Mouse (Mus musculus) neutrophil, adult 5-6 weeks (primary cell): ENCODE results near the gene Nemp1. TPM values are rescaled to one million over a fixed set of nuclear protein-coding genes. Genes with fewer than 3 reads are reported as not detected.

Experiments used
- ATAC-seq: fragments of 151-379, 151-347 bp; 2 replicates; pipeline ENCODE4 v1.8.0; 2017; ENCODE audit warnings: mild to moderate bottlenecking, moderate TSS enrichment; ENCODE audit not compliant: insufficient number of reproducible peaks, poor library complexity, low FRiP score, severe bottlenecking; ENCODE audit errors: extremely low read depth
- total RNA-seq: library from RNA; stranded (forward); fragments of 200-1000 nt; gene quantifications from 2 replicates; pipeline ENCODE4 v1.2.3, GENCODE M21; 2017

Nemp1 gene
- total RNA-seq, 1 experiment from 2014 or later = 42.6 TPM

DNA sequence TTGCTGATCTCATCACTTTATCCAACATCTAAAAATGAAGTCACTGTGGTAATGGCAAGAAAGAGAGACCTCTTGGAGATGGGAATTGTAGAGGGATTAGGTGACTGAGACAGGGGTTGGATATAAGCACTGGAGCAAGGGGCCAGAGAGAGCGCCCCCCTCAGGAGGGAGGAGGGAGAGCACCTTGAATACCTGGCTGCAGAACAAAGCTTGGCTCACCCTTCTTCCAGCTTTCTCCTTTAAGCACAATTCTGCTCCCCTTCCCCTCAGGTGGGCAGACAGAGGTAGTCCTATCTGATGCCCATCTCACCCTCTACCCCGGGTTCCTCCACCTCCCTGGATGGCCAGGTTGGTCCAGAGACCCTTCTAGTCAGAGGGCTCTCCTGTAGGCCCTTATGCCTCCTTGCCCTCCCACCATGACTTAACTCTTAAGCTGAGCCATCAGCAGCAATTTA is 38.1 kb downstream of the Nemp1 start, which contains the start of gene Myo1a:
Myo1a (plus strand) TSS at position 405 of the 455 bp plus-strand sequence.
- no peak for ATAC-seq

DNA sequence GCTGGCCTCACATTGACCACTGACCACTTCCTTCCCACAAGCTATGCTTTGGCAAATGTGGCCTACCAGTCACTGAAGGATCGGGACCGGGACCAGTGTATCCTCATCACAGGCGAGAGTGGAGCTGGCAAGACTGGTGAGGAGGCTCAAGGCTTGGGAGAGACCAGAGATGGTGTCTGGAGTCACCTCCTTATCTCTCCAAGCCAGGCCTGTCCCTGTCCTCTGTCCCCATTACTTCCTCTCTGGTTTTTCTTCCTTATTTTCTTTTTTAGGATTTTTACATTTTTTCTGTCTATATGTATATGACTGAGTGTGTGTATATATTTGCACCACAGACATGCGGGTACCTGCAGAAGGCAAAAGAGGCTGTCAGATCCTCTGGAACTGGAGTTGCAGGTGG is 39.1 kb downstream of the Nemp1 start:
- ATAC-seq = no peak

DNA sequence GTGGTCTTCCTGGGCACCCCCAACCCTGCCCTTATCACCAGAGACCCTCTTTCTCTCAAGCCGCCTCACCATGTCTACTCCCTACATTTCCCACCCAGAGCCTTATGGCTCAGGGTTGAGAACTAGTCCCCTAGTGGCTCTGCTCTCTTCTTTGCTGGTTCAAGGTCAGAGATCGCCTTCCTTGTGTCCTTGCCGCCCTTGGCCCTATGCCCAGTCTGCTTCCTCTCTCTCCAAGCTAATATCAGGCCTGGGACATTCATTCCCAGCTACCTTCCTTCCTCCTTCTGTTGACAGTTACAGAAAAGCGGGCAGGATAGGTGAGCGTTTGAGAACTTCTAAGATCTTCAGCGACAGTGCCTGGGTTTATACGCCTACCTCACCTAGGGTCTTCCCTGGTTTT is 41.0 kb downstream of the Nemp1 start:
- no peak for ATAC-seq

DNA sequence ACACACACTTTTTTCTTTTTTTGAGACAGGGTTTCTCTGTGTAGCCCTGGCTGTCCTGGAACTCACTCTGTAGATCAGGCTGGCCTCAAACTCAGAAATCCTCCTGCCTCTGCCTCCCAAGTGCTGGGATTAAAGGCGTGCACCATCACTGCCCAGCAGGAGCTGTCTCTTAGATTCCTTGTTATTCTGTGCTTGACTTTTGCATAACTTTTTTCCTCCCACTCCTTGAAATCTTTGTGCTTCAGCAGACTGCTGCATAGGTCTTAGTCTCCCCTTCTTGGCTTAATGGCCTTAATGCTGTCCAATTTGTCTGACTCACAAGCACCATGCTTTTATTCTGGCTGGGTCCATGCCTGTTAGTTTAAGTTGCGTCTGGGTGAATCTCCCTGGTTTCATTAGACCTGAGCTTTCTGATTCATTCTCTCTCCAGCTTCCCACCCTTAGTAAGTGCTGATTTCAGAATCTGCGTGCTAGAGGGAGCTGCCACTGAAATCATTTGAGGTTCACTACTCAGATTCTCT is 42.2 kb downstream of the Nemp1 start:
- ATAC-seq = no peak

DNA sequence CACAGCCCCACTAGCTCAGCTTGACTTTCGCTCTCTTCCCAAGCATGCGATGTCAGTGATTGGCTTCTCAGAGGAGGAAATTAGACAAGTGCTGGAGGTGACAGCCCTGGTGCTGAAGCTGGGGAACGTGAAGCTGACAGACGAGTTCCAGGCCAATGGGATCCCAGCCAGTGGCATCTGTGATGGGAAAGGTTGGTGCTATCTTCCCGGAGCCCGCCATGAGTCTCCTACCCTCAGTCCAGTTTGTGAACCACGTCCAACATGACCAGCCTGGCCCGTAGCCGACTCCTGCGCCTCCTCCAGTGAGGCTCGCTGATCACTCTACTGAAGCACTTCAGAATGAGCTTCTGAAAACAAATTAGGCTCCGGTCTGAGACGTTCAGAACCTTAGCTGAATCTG is 43.6 kb downstream of the Nemp1 start:
- no peak for ATAC-seq

DNA sequence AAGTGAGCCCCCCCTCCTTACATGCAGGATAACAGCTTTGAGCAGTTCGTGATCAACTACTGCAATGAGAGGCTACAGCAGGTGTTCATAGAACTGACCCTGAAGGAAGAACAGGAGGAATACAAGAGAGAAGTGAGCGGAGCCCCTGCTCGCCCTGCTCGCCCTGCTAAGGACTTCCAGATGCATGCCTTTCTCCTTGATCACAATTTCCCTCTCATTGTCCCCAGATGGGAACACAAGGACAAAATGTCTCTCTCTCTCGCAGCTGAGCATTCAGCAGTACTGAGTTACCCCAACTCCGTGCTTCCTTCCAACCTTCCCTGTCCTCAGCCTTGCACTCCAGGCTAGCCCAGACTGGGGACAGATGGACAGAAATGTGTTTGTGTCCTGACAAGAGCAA is 46.0 kb downstream of the Nemp1 start:
- ATAC-seq = no peak

DNA sequence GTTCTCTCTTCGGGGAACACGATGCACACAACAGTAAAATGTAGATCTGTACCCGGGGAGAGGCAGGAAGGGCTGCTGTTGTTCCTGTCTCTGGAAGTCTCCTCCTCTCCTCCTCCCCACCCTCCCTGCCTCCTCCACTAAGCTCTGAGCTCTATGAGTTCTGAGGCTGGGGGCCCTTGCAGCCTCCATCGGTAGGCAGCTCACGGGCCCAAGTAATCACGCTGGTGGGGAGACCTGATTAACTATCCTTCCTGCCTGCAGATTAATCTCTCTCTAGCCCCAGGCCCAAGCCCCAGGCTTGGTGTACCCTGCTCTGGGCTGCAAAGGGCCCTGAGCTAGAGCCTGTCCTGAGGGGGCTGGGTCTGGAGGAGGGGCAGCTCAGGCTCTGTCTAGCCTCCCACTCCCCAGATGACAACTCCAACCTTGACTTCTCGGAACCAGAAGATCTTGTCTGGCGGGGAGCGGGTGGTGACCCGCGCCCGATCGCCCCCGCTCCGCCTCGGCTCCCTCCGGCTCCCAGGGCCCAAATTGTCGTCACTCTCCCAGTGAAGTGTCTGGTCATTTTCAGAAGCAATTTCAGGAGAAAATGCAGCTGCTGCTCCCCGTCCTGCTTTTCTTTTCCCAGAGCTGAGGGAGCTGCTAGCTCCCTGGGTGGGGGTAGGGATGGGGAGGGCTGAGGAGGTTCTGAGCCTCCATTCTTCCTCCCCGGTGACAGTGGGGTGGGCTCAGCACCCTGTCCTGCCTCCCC is 55.1 kb downstream of the Nemp1 start:
- no peak for ATAC-seq

DNA sequence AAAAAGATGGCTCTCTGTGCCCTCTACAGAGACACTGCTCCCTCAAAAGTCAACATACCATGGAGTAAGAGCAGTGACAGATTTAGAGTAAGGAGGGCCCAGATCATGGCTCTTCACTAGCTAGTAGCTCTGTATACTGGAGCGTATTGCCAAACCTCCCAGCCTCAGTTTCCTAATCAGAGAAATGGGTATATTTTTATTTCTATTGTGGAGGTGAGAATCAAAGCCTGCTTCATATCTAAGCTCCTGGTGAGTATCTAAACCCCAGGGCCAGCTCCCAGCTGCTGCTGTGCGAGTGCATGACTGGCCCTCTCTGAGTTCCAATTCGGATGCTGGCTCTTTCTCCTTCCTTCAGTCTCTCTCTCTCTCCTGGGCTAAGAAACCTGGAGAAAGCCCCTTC is 57.5 kb downstream of the Nemp1 start, which contains the start of gene Tac2:
Tac2 (plus strand) TSS at position 301 of the 400 bp plus-strand sequence.
- no peak for ATAC-seq

DNA sequence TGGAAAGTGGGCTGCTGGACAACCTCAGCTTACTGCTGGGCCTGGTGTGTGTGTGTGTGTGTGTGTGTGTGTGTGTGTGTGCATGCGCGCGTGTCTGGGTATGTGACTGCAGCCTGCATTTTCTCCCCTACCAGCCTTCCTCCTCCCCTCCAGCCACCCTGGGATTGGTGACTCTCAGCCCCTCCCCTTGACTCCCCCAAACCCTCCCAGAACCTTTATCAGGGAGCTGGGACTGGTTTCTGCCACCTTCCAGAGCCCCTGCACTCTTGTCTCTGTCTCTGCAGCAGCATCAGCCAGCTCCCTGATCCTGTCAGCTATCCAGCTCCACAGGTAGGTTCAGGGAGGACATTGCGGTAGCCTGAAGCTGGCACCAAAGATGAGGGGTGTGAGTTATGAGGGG is 58.4 kb downstream of the Nemp1 start:
- no peak for ATAC-seq

DNA sequence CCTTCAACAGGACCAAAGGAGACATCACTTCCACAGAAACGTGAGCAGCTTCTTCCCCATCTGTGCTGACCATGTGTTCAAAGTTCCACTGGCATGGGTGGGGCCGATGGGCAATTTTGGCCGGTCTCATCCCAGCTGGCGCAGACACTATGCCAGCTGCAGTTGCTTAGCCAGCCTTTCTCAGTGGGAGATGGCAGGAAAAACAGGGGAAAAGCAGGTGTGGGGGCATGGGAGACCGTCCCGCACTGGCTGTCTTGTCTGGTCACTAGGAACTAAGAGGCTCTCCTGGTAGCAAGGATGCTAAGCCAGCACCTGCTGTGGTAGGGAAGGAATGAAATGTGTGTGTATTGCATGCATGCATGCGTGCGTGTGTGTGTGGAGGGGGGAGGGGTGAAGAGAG is 61.7 kb downstream of the Nemp1 start:
- no peak for ATAC-seq

DNA sequence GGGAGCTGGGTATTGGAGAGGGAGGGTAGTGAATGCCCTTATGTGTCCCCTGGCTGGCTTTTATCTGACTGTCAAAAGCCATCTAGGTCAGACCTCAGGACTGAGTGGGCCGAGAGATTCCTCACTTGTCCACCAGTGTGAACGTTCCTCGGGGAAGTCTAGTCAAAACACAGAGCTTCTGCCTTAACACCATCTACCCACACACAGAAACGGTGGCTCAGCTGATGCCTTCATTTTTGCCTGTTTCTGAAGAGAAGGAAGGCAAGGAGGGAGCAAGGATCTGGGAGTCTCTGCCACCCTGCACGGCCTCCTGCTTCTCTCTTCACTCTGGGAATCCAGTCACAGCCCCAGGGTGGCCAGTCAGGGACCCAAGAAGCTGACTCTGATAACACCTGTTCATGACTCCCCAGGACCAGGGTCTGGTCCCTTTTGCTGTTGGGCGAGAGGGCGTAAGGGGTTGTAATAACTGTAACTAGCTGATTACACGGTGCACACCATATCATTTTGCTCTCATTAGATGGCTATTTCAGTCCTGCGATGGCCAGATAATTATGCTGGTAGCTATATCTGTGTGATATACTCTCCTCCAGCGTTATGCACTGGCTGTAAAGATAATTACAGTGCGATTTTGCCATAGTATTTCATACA is 63.7 kb downstream of the Nemp1 start:
- ATAC-seq = no peak

DNA sequence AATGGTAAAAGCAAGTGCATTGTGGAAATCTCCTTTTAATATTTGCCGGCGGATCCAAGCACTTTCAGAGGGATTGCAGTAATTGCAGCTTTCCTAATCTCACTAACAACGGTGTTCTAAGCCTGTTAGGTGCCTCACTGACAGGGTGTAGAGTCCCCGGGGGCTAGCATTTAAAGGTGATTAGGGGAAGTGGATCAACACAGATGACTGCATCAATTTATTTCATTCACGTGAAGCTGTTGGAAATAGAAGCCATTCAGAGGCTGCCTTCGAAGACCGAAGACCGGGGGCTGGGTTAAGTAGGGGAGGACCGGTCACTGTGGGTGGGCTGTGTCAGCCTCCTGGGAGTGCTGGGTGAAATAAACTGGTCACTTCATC is 64.2 kb downstream of the Nemp1 start:
- no peak for ATAC-seq

DNA sequence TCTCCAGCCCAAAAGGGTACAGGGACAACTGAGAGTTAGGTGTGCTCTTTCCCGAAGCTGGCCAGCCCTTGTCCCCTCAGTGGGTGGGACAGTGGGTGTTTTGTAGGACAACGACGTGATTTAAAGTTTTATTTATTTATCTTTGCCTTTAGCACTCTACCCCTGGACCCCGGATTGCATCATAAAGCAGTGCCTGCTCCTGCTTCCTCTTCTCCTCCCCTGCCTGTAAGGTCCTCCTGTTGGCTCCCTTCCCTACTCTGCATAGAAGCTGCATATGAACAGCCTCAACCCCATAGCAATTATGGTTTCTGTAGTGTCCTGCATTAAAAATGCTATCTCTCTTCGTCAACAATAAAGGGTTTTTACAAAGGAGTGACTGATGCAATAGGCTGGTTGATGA is 64.7 kb downstream of the Nemp1 start:
- ATAC-seq = no peak

DNA sequence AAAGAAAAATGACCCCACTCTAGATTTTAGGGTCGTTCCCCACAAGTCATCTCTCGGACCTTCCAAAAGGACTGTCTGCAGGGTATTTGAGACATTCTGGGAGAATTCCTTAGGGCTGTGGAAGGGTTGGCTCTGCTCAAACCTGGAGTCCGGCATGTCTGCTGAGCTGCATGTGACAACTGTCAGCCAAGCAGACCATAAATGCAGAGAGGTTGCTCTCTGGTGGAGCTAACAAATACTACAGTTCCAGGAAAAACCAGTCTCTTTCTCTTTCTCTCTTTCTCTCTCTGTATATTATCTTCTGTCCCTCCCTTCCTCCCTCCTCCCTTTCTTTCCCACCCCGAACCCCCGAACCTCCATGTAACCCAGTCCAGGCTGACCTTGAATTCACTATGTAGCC is 67.7 kb downstream of the Nemp1 start:
- no peak for ATAC-seq

DNA sequence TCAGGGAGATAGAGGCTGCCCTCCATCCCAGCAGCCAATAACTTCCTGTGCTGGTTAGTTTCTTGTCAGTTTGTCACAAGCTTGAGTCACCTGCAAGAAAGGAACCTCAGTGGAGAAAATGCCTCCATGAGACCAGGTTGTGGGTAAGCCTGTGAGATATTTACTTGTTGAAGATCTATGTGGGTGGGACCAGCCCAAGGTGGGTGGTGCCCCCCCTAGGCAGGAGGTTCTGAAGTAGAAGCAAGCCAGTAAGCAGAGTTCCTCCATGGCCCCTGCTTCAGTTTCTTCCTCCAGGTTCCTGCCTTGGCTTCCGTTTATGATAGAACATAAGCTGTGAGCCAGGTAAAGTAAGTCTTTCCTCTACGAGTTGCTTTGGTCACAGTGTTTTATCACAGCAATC is 69.6 kb downstream of the Nemp1 start:
- peak; percentile 37; the same call in 1 of the 2 replicates for ATAC-seq

DNA sequence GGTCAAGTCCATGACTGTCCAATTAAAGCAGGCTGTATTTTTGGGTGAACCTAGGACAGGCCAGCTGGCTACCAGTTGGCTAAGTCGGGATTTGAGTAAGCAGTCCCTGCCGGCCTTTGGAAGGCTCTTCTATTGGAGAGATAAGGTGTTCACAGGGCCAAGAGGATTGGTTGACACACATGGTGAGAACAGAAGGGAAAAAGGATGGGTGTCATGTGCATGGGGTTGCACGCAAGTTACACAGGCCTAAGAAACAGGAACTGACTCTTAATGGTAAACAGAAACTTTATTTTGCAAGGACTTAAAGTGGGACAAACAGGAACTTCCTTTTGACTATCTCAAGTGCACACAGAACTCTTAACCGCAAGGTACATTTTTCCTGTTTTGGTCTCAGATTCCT is 70.2 kb downstream of the Nemp1 start:
- ATAC-seq = peak; percentile 66

DNA sequence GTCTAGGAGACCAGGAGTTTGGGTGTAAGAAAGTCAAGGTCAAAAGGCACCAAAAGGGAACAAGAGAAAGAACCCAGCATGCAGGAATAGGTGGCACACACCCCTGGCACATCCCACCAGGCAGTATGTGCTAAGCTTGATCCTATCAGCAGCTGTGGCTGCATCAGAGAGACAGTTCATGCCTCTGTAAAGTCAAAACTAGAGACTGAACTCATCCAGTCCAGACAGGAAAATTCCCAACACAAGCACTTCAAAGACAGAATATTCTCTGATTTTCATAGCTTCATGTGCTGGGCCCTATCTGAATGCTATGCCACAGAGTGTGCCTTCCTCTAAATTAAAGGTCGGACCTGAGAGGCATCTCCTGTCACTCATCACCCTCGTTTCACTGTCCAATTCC is 70.9 kb downstream of the Nemp1 start:
- ATAC-seq = no peak

DNA sequence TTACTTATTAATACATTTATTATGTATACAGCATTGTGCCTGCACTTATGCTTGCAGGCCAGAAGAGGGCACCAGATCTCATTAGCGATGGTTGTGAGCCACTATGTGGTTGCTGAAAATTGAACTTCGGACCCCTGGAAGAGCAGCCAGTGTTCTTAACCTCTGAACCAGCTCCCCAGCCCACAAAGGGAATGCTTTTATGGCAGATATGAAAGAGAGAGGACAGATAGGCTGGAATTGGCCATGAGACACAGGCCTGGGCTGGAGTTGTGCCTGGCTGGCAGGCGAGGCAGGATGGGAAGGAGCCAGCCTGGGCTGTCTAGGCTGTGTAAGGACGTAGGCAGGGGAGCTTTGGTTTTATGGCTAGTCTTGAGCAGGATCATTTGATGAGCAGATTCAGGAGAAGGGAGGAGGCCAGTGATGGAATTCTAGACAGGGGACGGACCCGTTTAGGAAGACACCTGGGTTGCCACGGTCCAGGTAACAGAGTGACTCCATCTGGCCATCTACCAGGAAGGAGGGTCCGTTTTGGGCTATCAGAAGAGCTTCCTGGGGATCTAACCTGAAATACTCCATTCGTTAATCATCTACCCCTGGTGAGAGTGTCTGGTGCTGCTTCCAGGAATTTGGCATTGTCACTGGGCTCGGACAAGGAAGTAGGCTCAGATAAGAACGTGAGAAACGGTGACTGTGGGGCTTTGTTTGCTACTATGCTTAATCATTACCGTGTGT is 71.6 kb downstream of the Nemp1 start:
- ATAC-seq = no peak

DNA sequence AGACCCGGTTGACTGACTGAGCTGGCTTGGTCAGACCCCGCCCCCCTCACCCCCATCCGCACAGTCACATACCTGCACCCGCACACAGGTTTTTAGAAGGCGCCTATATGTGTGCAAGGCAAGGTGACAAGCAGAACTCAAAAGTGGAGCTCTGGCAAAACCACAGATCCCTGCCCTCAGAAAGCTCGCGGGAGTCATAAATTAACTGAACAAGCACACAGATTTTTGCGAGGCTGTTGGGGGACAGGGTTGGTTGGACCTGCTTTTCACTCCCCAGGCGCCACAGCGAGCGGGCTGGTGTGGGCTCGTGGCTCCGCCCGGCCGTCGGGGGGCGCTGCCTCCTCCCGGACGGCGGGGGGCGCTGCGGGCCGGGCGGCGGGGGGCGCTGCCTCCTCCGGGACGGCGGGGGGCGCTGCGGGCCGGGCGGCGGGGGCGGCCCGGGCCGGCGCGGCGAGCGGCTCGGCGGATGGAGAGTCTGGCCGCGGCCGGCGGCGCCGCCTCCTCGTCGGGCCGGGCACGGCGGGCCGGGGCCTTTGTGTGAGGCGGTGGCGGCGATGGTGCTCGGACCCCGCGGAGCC is 72.5 kb downstream of the Nemp1 start, which contains the start of gene Zbtb39:
Zbtb39 (plus strand) TSS at position 456 of the 578 bp plus-strand sequence.
- ATAC-seq = peak; percentile 31
